Mouse (Mus musculus) gastrocnemius, adult 8-10 months (tissue): ENCODE results near the gene Wwc2. TPM values are rescaled to one million over a fixed set of nuclear protein-coding genes. Genes with fewer than 3 reads are reported as not detected.
A peak's percentile ranks its signal among the peaks of the same experiment; 100 is the strongest.

ENCODE experiments used
- DNase-seq, 2 experiments: peaks; one replicate each; pipeline ENCODE4 v3.0.0; 2022; ENCODE audit warnings: low spot score in 2 of 2
- total RNA-seq, 4 experiments: library from RNA; stranded (reverse); gene quantifications; 2 replicates each; pipeline ENCODE4 v1.2.4; 2022

Gene Wwc2
- total RNA-seq, 4 experiments from 2014 or later: 3.5 to 5.7 (median 5.0) TPM

DNA sequence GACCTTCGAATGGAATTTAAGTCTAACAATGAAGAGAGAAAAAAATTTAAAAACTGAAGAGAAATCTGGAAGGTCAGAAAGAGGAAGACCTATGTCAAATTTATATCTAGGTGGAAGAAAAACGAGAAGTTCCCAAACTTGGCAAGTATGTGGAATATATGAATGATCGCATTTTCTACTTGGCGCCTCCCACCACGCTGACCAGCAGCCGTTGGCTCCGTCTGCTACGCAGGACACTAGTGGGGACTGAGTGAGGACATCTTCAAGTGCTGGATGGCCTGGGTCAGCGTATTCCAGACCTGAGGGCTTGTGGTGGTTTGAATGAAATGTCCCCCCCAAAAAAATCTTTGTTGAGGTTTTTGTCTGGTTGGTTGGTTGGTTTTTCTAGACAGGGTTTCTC, 84.6 kb downstream of the Wwc2 start:
- DNase-seq: no peak

DNA sequence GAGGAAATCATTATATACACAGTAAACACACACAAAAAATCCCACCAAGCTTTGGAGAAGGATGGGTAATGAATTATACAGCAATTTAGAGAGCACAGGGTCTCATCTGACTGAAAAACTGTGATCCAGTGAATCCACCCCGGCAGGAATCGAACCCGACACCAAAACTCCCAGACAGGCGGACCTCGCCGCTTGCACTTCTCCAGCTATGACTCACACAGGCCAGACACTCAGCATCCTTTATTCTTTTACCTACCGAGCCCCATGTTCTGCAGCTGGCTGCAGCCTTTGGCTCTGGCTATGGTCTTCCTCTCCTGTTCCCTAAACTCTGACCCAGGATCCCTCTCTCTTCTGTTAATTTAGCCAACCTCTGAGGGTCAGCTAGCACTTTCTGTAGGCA, 85.5 kb downstream of the Wwc2 start:
- no peak for DNase-seq

DNA sequence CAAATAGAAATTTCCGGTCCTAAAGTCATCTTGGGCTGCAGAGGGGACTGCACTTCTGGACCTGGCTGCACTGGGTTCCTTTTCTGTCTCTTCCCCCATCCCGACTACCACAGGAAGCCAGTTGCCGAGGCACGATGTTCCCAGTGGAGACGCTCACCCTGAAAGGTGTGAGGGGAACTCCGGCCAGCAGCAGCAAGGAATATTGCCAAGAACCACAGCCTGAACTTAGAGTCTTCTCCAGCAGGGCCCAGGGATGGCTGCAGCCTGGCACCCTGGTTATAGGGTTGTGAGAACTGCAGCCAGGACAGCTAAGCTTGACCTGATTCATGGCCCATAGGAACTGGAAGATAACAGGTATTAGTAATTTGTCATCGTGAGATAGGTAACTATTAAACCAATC, 86.7 kb downstream of the Wwc2 start:
- DNase-seq: no peak

DNA sequence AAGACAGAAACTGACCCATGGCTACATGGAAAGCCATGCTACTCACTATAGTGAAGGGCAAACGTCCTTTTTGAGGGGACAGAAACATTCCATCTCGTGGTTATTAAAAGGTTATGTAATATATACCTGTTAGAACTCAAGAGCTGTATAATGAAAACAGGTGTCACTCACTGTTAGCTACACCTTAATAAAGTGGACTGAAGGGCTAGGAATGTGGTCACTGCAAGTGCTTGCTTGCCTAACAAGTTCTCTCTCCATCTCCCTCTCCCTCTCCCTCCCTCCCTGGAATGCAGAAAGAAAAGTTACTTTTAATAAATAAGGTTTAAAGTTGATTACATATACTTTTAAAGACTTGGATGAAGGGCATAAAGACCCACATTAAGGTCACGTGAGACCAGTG, 88.0 kb downstream of the Wwc2 start:
- no peak for DNase-seq

DNA sequence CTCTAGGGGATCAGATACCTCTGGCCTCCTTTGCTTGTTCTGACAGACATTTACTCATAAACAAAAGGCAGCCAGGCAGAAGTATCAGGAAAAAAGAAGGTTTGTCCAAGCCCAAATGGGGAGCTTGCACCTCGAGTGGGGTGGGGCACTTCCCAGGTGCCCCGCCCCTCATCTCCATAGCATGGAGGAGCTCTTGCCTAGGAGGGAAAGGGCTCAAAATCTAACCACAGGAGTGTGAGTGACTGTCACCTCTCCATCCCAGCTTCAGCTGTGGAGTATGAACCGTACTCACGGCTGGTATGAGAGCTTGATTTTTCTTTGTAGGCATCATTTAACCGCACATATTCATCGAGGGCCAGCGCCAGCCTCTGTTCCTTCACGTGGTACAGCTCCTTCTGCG, 90.4 kb downstream of the Wwc2 start:
- no peak for DNase-seq

DNA sequence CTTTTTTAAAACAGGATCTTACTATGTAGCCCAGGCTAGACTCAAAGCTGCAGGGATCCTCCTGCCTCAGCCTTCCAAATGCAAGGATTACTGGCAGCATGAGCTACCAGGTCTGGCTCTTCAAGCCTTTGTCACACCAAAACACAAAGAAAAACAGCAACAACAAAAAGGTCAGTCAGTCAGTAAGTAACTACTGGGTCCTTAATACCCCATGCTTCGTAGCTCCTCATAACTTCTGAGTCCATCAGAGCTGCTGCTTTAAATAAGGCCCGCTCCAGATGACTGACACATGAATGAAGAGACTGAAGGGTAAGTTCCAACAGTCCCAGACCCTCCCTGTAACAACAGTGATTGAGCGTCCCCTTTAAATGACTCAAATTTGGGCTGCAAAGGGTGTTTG, 90.8 kb downstream of the Wwc2 start:
- DNase-seq: no peak

DNA sequence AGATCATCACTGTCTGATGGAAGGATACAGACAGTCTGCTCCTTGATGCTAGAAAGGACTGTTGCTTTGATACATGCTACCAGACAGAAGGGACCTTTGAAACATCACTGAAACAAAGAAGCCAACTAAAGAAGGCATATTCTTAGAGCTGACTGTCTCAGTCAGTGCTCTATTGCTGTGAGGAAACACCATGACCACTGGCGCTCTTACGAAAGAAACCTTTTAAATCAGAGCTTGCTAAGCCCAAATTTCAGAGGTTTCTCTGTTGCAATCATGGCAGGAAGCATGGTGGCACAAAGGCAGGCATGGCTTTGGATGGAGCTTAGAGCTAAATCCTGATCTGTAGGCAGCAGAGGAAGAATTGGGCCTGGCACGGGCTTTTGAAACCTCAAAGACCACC, 98.3 kb downstream of the Wwc2 start:
- no peak for DNase-seq

DNA sequence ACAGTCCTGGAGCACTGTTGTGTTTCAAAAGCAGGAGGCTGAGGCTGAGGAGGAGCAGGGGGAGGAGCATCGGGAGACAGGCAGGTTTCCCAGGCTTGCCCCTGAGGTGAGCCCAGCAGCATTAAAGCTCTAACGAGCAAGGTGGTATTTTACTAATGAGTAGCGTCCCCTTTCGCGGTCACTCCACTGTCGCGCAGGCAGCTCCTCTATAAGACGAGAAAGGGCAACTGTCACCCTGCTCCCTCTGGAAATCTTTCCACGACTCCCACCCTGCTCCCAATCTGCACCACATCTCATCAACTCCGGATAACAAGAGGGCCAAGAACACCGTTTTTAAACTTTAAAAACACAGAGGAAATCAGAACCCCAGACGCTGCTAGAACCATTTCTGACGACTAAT, 99.1 kb downstream of the Wwc2 start:
- no peak for DNase-seq

DNA sequence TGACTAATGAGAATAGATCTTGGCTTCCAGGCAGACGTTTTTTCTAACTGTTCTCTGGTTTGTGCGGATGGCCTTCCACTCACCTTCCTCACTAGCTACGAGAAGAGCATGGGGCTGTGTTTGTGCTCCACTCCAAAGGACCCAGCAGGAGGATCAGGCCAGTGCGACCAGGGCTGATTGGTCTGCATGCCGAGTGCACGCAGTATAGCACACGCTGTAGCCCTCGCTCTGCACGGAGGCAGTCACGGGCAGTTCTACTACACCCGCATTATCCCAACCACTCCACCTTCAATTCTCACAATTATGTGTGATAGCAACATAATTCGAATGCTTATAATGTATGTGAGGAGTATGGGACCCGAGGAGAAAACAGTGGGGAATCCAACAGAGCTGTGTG, 99.9 kb downstream of the Wwc2 start:
- DNase-seq: no peak

DNA sequence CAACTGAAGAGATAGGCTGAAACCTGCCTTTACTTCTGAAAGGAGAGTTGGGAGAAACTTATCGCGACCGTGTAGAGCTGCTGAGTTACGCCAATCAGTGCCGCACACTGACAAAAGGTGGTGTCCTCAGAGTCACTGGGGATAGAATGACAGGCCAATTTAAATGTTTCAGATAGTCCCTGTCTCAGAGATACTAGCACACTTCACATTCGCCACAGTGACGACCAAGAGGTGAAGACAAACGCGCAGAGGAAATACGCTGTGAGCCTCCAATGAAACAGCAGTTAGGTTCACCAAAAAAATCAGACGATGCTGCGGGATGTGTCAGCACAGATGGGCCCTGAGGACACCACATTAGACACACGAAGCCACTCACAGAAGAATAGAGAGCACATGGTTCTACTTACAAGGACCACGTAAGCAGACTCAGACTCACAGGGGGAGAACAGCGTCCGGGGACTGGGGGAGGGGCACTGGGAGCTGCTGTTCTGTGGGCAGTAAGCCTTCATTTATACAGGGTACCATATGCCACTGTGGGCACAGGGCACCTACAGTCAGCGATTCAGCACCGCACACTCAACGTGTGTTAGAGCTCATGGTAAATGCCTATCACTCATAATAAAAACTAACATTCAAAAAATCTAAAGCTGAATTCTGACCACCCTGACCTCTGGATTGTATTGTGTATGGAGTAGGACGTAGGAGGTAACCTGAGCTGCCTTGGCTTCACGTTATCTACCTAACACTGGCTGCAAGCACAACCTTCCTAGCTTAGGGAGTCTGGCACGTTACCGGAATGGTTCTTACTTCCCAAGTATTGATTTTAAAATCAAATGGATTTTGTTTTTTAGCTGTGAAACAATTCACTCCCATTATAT, 100.5 kb downstream of the Wwc2 start:
- no peak for DNase-seq

DNA sequence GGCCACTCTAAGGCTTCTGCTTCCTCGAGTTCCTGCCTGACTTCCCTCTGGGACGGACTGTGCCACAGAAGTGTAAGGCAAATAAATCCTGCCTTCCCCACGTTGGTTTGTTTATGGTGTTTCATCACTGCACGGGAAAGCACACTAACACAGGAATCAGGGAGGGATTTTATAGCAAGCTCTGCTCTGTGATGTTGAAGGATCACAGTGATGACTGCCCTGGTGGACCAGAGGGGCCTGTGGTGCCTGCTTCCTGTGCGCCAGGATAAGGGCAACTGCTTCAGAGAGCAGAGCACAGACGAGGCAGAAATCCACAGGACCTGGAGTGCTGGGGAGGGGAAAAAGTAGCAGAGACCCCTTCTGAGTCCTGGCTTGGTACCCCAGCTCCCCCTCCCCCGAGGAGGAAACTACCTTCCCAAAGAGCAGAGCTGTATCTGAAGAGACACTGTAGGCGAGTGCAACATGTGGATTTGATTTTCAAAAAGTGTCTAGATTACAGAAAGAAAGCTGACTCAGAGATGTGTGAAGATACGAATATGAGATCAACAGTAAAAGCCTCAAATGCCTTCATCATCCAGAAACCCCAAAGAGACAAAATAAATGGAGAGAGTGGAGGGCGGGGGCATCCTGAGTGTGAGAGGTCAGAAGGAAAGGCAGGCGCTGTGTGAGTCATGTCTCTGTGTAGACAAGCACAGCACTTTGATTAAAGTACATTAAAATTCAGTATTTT, 101.7 kb downstream of the Wwc2 start:
- no peak for DNase-seq

DNA sequence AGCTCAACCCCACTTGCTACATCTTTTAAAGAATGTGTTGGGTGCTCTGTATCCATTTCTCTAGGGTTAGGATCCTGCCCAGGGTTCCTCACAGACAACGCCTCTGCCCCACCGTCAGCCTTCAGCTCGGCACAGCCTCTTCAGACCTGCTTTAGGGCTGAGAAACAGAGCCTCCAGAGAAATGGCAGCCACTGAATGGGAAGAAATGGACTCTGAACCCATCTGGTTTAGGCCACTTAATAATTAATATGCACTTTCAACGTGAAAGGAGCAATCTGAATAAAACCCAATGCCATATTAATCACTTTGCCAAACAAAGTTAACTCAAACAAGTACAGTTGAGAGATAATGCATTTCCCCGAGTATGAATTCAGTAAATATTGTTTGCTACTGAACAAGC, 106.4 kb downstream of the Wwc2 start:
- no peak for DNase-seq

DNA sequence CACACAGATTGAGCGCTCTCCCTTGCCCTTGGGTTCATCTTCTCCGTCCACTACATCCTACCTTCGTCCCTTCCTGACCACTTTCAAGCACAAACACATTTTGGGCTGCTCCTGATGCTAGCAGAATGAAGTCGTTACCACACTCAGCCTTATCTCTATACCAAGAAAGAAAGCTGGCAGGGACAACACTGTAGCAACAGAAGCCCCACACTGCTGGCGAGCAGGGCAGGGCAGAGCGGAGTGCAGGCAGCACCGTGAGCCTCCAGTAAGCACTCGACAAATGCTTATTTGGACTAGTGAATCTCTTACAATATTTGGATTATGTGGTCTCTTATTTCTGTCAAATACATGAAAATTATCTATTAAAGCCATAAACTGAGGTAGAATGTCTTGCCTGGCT, 107.0 kb downstream of the Wwc2 start:
- no peak for DNase-seq

DNA sequence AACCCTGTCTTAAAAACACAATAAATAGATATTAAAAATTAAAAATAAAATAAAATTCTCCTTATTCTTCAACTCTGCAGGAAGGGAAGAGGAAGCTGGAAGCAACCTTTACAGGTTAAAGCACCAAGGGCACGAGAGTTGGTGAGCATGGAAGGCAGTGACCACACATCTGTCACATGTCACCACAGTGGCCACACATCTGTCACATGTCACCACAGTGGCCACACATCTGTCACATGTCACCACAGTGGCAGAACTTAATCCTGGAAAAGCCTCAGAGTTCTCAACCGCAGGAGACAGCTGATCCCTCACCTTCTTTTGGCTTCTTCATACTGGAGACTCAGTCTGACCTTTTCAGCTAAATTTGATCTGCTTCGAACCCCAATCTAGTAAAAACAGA, 112.2 kb downstream of the Wwc2 start:
- DNase-seq: no peak

DNA sequence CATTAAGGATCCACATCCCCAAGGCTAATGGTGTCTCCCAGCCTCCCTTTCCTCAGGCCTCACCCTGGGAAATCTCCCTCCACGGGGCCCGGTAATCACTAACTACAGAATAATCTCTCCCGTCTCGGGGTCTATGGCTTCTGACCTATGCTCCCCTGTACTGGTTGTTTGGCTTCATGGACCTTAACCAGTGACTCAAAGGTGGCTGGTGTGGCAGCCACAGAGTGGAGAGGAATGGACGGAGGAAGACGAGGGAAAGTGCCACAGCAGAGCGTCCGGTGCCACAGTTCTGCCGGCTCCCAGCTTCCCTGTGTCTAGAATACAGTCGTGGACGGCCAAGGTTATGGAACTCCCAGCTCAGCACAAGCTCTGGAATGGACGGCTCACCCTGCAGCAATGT, 114.9 kb downstream of the Wwc2 start:
- DNase-seq: no peak

DNA sequence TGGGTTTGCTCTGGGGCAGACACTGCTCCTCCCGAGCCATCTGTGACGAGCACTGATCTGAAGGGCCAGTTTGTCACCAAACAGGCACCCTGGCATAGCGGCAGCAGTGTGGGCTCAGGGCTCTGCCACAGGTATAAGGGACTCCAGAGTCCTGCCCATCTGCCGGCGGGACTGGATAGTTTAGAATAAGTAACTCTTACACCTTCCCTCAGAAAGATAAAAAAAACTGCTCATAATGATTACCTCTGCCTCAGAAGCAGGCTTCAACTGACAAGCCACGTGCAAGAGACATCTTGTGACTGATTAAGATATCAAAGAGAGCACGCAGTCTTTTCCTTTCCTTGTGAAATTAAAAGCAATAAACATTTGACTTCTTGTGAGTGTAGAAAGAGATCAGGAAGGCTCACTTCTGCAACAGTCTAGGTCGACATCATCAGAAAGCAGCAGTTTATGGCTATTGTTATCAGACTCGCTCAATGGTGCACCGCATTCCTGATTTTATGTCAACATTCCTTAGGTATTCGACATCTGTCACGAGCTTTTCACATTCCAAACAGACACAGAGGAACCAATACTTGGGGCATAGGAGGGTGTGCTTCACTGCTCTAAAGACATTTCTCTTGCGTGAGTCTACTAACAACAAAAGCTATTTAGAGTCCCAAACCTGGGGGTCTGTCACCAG, 116.1 kb downstream of the Wwc2 start:
- no peak for DNase-seq

DNA sequence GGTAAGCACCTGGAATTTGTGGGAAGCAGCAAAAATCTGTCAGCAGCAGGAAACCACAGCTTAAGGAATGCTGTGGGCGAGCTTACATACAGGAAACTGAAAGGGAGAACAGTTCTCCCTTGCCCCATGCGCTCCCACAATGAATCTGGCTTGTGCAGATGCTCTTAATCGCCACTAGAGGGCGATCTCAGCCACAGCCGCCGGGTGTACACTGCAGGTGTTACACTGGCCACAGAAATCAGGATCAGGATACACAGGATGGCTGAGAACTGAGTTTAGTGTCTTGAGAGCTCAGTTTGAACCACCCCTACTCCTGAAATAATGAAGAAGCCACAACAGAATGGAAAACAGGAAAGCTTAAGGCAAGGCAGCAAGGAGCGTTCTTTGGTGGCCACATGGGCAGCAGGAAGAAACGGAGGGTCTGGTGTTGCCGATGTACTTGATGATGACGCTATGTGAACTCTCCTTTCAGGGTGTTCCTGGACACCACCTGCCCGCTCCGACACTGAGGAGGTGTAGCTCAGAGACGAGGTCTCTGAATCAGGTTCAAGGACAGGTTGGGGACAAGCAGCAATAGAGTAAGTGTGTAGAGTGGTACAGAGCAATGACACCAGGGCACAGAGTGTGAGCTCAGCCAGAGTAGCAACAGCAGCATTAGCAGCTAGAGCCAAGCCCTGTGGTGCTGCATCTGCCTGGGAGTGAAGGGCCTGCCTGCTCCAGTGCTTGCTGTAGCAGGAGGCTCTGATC, 118.2 kb downstream of the Wwc2 start:
- DNase-seq: no peak

DNA sequence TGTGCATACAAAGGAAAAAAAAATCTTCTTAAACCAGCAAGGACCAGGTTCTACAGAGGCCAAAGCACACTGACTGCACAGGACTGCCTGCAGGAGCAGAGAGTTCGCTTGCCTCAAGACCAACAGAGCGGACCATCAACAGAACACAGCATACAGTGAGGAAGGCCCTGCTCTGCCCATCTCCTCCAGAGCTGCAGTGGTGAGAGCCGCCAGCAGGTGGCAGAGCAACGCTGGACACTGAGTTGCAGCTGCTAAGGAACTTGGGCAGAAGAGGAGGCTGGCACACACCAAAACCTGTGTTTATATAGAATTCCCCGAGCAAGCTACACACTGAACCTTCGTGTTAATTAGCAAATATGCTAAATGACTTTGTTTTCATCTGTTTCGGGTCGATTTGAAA, 123.7 kb downstream of the Wwc2 start:
- peak; percentile 49 to 59 for DNase-seq

DNA sequence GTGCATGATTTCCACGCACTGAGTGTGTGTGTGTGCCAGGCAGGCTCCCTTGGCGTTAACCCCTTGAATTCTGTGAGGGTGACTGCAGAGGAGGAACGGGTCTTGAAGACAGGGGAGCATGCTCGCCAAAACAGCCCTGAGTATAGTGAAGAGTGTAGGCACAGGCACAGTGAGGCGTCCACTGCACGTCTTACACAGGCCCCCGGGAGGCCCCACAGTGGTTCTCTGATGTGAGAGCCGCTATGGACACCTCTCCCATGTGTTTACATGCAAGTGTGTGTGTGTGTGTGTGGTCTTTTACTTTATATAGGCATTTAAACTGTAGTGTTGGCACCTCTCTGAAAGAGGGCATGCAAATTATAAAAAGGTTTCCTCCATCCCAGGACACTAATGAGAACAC, 124.2 kb downstream of the Wwc2 start:
- no peak for DNase-seq

DNA sequence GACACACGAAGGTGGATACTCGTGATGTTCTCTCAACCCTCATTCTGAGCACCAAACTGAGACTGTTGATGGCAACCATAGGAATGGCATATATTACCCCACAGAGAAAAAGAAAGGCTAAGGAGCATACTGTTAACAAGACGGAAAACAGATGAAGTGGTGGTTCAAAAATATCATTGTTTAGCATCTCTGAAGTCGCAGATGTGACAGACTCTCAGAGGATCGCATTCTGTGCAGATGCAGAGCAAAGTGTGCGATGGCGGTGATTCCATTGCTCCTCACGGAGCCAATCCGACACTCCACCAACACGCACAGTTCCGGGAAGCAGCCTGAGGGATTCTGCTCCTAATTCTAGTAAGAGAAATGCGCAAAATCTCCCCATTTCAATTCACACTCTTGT, 131.5 kb downstream of the Wwc2 start:
- DNase-seq: no peak

DNA sequence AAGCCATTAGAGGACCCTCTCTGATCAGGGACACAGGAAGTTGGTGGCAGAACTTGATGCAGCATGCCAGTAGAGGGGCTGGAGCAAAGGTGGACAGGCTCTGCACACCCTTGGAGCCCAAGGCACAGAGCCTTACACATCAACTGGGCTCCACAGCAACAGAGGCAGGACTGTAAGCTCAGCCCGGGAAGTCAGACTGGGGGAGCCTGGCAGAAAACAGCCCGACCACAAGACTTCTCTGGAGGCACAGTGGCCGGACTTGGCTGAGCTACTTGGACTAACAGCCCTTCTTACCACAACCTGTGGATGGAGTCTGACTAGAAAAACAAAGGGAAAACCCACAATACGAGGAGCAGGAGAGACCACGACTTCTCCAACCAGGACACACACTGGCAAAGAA, 137.4 kb downstream of the Wwc2 start:
- DNase-seq: no peak

DNA sequence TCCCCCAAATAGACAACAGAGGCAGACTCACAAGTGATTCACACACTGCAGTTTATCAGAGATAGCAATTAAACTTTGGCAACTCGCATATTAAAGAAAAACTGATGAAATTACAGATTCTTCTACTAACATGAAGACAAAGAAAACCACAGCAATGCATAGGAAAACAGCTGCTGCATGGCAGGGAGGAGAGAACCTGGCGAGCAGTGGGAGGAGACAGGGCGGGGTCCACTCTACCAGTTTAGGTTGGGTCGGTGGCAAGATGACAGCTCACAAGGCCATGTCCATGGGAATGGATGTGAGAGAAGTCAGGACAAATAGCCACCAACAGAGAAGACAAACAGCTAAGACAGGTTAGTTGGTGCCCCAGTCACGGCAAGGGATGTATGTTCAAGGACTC, 138.0 kb downstream of the Wwc2 start:
- DNase-seq: no peak
